Mouse (Mus musculus) hindbrain, embryonic 16.5 days (tissue): ENCODE results near the gene Dnaic1. TPM values are rescaled to one million over a fixed set of nuclear protein-coding genes. Genes with fewer than 3 reads are reported as not detected.
"Not testable (repeated sequence)": the region's sequence is repeated elsewhere in the genome, so short reads cannot be mapped to it uniquely, and the experiment has no call there.

Experiments used
- ATAC-seq: fragments of 200-750 bp; cut with Nextera tagmentation; 2 replicates; pipeline ENCODE4 v1.8.0; 2017; ENCODE audit warnings: moderate TSS enrichment, moderate library complexity
- H3K27ac ChIP-seq: fragments of 300-500 bp; sonication (generic); 2 replicates; pipeline ENCODE4 v1.5.1; 2014; ENCODE audit warnings: low read depth, mild to moderate bottlenecking, control low read depth, low read length, moderate library complexity
- H3K27me3 ChIP-seq: fragments of 300-500 bp; sonication (generic); replicated peaks from 2 replicates; pipeline ENCODE4 v1.6.1; 2014; ENCODE audit warnings: low read length; ENCODE audit not compliant: control insufficient read depth, insufficient read depth
- H3K36me3 ChIP-seq: fragments of 300-500 bp; sonication (generic); 2 replicates; pipeline ENCODE4 v1.6.1; 2014; ENCODE audit warnings: mild to moderate bottlenecking, low read length, moderate library complexity, mixed read lengths; ENCODE audit not compliant: control insufficient read depth, insufficient read depth
- H3K4me1 ChIP-seq: fragments of 300-500 bp; sonication (generic); 2 replicates; pipeline ENCODE4 v1.6.1; 2014; ENCODE audit warnings: low read depth, low read length; ENCODE audit not compliant: control insufficient read depth, insufficient read depth
- H3K4me2 ChIP-seq: fragments of 300-500 bp; sonication (generic); 2 replicates; pipeline ENCODE4 v1.6.1; 2014; ENCODE audit warnings: mild to moderate bottlenecking, low read length, control low read depth, moderate library complexity
- H3K4me3 ChIP-seq: fragments of 300-500 bp; sonication (generic); 2 replicates; pipeline ENCODE4 v1.5.1; 2014; ENCODE audit warnings: mild to moderate bottlenecking, low read length, control low read depth, moderate library complexity
- H3K9ac ChIP-seq: fragments of 300-500 bp; sonication (generic); 2 replicates; pipeline ENCODE4 v1.6.1; 2014; ENCODE audit warnings: low read depth, mild to moderate bottlenecking, control low read depth, low read length, moderate library complexity
- H3K9me3 ChIP-seq: fragments of 300-500 bp; sonication (generic); 2 replicates; pipeline ENCODE4 v1.6.1; 2014; ENCODE audit warnings: mild to moderate bottlenecking, low read length, moderate library complexity; ENCODE audit not compliant: control insufficient read depth
- WGBS: fragments of 180-500 bp; shearing (Covaris S2); extraction: QIAGEN DNeasy Blood & Tissue Kit; methylation state at CpG from one replicate; pipeline ENCODE4 v1.1.7; 2014; 5-methylcytosine and 5-hydroxymethylcytosine counted together
- polyA plus RNA-seq: library from polyadenylated mRNA; unstranded; fragments of >200 nt; fragmentation: Nextera tagmentation; extraction: Ambion mirVana; gene quantifications from 2 replicates; pipeline ENCODE4 v1.2.1, GENCODE M21; 2015

Dnaic1 gene
- polyA plus RNA-seq, 1 experiment from 2014 or later, result 3.3 TPM

DNA sequence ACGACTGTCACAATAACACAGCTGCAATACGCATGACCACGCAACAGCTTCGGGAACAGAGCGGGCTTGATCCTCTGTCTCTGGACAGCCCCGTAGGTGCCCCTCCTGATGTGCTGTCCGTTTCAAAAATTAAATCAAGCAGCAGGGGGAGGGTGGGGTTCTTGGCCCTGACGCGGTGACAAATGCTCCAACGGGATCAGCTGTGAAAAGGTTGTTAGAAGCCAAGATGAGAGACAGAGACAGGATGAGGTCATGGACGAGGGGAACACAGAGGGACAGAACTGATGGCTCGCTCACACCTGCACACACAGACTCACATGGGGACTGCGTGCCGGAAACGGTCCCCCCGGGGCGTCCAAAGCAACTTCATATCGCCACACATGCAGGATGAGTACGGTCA is 103.6 kb downstream of the Dnaic1 start:
- Histone ChIP-seq H3K4me2 (no peak overlapping the region), H3K9me3 (no peaks in the 10 kb centered on the region), H3K36me3 (no peaks in the 10 kb centered on the region), H3K27ac (no peak overlapping the region), H3K9ac (peak overlapping the region; percentile 15; the same call in 1 of the 2 replicates), H3K4me1 (peaks cover 47% of the 10 kb centered on the region), H3K4me3 (no peak overlapping the region), H3K27me3 (no peaks in the 10 kb centered on the region)
- ATAC-seq, result no peak
- WGBS, result 37% methylated on average over 19 of the region's 19 CpGs

DNA sequence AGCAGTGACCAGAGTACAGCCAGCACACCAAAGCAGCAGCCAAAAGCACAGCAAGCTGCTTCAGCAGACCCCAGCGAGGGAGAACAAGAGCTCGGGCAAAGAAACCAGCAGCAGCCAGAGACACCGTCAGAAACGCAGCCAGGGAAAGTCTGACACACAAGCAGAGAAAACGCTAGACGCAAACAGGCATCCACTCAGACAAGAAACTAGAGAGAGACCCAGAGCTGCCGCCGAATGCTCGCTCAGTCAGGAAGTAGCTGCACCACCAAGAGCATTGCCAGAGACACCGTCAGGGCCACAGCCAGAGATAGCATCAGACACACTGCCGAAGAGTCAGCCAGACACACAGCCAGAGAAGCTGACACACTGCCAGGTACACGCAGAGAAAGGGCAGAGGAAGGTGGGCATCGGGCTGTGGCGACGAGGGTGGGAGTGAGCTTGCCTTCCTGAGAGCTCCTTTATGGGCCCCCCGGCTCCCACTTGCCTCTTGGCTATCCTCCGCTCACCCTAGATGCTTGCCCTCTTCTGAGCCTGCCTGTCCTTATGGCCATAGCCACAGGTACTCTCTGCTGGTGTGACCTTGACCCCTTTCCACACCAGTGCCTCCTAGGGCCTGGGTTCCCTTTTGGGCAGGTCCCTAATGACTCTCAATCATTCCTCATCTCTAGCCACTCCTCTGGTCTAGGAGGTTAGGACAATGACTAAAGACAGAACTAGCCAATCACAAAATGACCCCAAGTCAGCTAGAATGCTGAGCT is 106.9 kb downstream of the Dnaic1 start:
- ATAC-seq, result no peak
- H3K4me2 ChIP-seq, result no peak overlapping the region

DNA sequence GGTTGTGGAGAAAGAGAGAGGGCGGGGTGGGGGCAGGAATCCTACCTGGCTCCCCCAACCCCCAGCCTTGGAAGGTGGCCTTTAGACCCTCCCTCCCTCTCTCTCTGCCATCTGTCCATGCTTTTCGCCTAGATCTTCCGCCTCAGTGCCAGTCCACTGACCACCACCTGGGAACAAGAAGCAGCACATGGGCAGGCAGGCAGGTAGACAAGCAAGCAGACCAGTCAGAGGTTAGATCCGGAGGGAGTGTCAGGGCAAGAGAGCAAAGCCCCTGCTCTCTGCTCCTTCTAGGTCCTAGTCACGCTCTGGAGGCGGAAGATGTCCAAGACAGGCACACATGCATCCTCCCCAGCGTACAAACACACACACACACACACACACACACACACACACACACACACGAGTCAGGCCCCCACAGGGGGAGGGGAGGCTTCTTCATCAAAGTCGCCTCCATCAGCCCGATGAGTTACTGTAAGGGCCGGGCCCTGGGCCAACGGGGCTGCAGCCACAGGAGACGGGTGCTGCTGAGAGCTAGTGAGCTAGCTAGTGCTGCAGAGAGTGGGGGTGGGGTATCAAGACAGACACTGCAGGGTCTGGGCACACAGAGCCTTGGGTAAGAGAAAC is 107.5 kb downstream of the Dnaic1 start:
- H3K9ac ChIP-seq, result peak overlapping the region; percentile 29; the same call in 1 of the 2 replicates
- WGBS, result 37% methylated on average over 13 of the region's 13 CpGs
- H3K4me1 ChIP-seq, result peaks cover 55% of the 10 kb centered on the region

More for the DNA sequence above, 106.9 kb downstream of the Dnaic1 start:
- WGBS, result 47% methylated on average over 17 of the region's 17 CpGs
- H3K27me3 ChIP-seq, result no peaks in the 10 kb centered on the region
- H3K9me3 ChIP-seq, result no peaks in the 10 kb centered on the region
- no peak overlapping the region for H3K4me3 ChIP-seq
- peaks cover 60% of the 10 kb centered on the region for H3K4me1 ChIP-seq
- 0 out of 2 replicates have a peak overlapping the region, but pooled peaks have one; percentile 29 for H3K9ac ChIP-seq
- H3K36me3 ChIP-seq, result no peaks in the 10 kb centered on the region
- peak overlapping the region; percentile 49 for H3K27ac ChIP-seq

DNA sequence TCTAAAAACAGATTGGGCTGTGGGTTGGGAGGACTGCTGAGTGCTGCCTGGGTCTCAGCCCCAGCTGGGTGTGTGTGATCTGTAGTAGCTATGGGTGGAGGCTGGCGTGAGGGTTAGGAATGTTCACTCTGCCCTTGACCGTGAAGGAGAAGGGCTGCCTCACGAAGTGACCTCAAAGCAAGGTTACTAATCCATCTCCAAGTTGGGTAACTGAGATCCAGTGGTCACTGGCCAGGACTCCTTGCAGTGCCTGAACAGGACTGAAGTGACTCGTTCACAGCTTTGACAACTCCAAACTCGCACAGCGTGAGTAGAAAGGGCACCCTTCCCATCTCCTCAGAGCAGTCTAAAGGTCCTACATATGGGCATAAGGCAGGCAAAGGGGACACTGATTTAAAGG is 109.3 kb downstream of the Dnaic1 start:
- peaks cover 49% of the 10 kb centered on the region for H3K4me1 ChIP-seq

More for the DNA sequence above, 107.5 kb downstream of the Dnaic1 start:
- Histone ChIP-seq H3K4me3 (no peak overlapping the region), H3K9me3 (no peaks in the 10 kb centered on the region), H3K27me3 (no peaks in the 10 kb centered on the region), H3K36me3 (no peaks in the 10 kb centered on the region), H3K27ac (peak overlapping the region; percentile 42; the same call in 1 of the 2 replicates), H3K4me2 (peak overlapping the region; percentile 3; the same call in 1 of the 2 replicates)
- peak; percentile 72 for ATAC-seq

DNA sequence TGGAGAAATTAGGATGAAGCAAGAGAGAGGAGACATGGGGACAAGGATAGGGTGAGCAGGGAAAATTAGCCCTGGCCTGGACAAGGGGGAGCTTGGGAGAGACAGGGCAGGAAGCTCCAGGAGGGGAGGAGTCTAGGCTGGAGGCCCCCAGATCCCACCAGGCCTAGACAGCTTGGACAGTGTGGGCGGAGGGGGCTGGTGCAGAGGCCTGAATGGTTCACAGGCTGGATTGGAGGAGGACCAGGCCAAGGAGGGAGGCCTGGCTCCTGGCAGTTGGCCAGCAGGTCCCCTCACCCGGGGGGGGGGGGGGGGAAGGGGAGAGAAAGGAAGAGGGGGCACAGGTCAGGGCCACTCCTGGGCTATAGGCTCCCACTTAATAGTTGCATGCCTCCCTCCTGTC is 109.7 kb downstream of the Dnaic1 start:
- Histone ChIP-seq H3K9me3 (no peaks in the 10 kb centered on the region), H3K27ac (no peak overlapping the region; the same call in 1 of the 2 replicates), H3K4me1 (peaks cover 49% of the 10 kb centered on the region)

More for the DNA sequence above, 109.3 kb downstream of the Dnaic1 start:
- no peak for ATAC-seq
- WGBS, result 68% methylated on average over 6 of the region's 6 CpGs
- no peaks in the 10 kb centered on the region for H3K36me3 ChIP-seq
- no peaks in the 10 kb centered on the region for H3K9me3 ChIP-seq
- no peak overlapping the region for H3K9ac ChIP-seq
- H3K4me3 ChIP-seq, result no peak overlapping the region
- no peaks in the 10 kb centered on the region for H3K27me3 ChIP-seq
- H3K4me2 ChIP-seq, result no peak overlapping the region
- no peak overlapping the region; the same call in 1 of the 2 replicates for H3K27ac ChIP-seq

DNA sequence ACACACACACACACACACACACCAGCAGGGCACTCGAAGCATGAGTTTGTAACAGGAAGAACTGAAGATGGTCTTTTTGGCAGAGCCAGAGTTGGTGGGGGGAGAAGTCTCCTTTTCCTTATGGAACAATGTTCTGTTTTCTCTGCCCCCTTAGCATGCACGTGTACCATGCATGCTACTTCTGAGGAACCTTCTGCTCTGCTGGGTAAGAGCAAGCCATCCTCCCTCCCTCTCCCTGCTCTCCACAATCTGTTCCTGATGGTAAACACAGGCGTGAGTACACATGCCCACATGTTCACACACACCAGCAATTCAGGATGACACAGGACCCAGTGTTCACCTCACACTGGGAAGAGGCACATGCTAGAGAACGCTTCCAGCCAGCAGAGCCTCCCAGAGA is 111.6 kb downstream of the Dnaic1 start:
- no peaks in the 10 kb centered on the region for H3K9me3 ChIP-seq
- 41% methylated on average over 4 of the region's 4 CpGs for WGBS
- H3K4me1 ChIP-seq, result peaks cover 42% of the 10 kb centered on the region
- no peaks in the 10 kb centered on the region for H3K27me3 ChIP-seq
- no peak overlapping the region for H3K9ac ChIP-seq
- no peaks in the 10 kb centered on the region for H3K36me3 ChIP-seq
- ATAC-seq, result no peak
- H3K27ac ChIP-seq, result no peak overlapping the region
- H3K4me3 ChIP-seq, result no peak overlapping the region
- no peak overlapping the region for H3K4me2 ChIP-seq

More for the DNA sequence above, 109.7 kb downstream of the Dnaic1 start:
- WGBS, result 50% methylated on average over 1 of the region's 2 CpGs
- Histone ChIP-seq H3K4me3 (no peak overlapping the region), H3K9ac (no peak overlapping the region), H3K27me3 (no peaks in the 10 kb centered on the region), H3K36me3 (no peaks in the 10 kb centered on the region), H3K4me2 (no peak overlapping the region)
- ATAC-seq, result no peak

DNA sequence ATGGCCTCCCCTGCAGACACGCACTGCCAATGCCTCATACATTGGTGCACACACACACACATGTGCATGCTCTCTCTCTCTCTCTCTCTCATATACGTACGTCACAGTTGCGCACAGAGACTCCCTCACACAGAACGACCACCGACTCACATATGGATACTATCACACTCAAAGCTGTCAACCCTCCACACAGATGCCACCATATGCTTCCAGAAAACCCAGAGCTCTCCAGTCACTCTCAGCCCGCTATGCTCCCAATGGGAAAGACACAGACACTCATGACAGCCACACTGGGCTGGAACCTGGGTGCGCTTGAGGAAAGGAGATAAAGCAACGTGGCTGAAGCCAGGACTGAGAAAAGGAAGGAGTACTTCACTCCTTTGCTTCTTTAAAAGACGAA is 112.4 kb downstream of the Dnaic1 start:
- no peak for ATAC-seq
- WGBS, result 60% methylated on average over 10 of the region's 10 CpGs
- Histone ChIP-seq H3K36me3 (no peaks in the 10 kb centered on the region), H3K4me3 (no peak overlapping the region), H3K4me1 (peaks cover 35% of the 10 kb centered on the region), H3K9ac (no peak overlapping the region), H3K27ac (no peak overlapping the region), H3K9me3 (no peaks in the 10 kb centered on the region), H3K4me2 (no peak overlapping the region), H3K27me3 (no peaks in the 10 kb centered on the region)

DNA sequence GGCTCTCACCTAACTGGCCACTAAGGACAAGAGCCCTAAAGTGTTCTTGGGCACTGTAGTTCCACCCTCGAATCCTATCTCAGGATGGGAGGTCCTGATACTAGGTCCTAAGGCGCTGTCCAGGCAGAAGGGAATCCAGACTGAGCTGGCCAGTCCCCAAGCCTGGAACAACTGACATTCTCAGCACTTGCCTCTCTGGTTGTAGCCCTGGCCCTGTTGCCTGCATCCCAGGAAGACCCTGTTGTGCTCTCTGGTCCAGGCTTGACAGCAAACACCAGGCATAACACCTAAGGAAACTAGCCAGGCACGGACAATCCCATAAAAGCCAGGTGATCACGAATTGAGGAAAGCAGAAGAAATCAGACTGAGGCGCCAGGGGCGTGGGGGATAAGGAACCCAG is 113.2 kb downstream of the Dnaic1 start:
- H3K27ac ChIP-seq, result no peak overlapping the region
- peak overlapping the region; percentile 21; the same call in 1 of the 2 replicates for H3K4me2 ChIP-seq
- peaks cover 27% of the 10 kb centered on the region for H3K4me1 ChIP-seq
- H3K9ac ChIP-seq, result peak overlapping the region; percentile 35
- WGBS, result 30% methylated on average over 6 of the region's 6 CpGs
- H3K27me3 ChIP-seq, result no peaks in the 10 kb centered on the region
- ATAC-seq, result no peak
- no peak overlapping the region for H3K4me3 ChIP-seq
- no peaks in the 10 kb centered on the region for H3K9me3 ChIP-seq
- no peaks in the 10 kb centered on the region for H3K36me3 ChIP-seq

DNA sequence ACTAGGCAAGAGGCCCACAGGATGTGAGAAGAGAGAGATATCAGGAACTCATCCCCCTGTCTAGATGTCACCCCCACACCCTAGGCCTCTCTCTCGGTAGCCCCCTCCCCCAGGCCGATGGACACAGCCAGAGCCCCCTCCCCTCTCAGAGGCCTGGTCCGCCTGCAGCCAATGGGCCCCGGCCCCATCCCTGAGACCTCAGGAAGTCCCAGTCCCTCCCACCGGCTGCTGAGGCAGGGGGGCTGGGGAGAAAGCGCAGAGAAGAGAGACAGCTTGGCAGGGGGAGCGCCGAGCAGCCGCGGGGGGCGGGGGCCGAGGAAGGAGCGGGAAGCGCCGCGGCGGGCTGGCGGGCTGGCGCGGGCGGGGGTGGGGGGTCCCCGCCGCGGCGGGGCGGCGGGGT is 113.7 kb downstream of the Dnaic1 start:
- peak overlapping the region; percentile 20; the same call in 1 of the 2 replicates for H3K4me3 ChIP-seq
- H3K9me3 ChIP-seq, H3K36me3 ChIP-seq, H3K27me3 ChIP-seq, H3K27ac ChIP-seq, H3K9ac ChIP-seq: not testable (repeated sequence)
- H3K4me2 ChIP-seq, result peak overlapping the region; percentile 41
- ATAC-seq, result peak; percentile 17
- 0% methylated on average over 2 of the region's 27 CpGs for WGBS
- H3K4me1 ChIP-seq, result peaks cover 23% of the 10 kb centered on the region
